Mouse (Mus musculus) right cerebral cortex, postnatal 25 days (tissue): ENCODE results near the gene Tubb4b.
A peak's percentile ranks its signal among the peaks of the same experiment; 100 is the strongest.

ENCODE experiments used
- DNase-seq: peaks from one replicate; pipeline ENCODE4 v3.0.0; 2022

The Tubb4b gene

GRCm38 (mm10) chr2:25185625-25186574 lies 38.6 kb downstream of the Tubb4b start:
- DNase-seq: no peak

GRCm38 (mm10) chr2:25184496-25184895 lies 40.0 kb downstream of the Tubb4b start:
- no peak for DNase-seq

GRCm38 (mm10) chr2:25183336-25183735 lies 41.2 kb downstream of the Tubb4b start:
- no peak for DNase-seq

GRCm38 (mm10) chr2:25182664-25183063 lies 41.8 kb downstream of the Tubb4b start:
- DNase-seq: no peak

GRCm38 (mm10) chr2:25181891-25182397 lies 42.6 kb downstream of the Tubb4b start:
- no peak for DNase-seq

GRCm38 (mm10) chr2:25180973-25181890 lies 43.3 kb downstream of the Tubb4b start:
- no peak for DNase-seq

GRCm38 (mm10) chr2:25180478-25180903 lies 44.0 kb downstream of the Tubb4b start, which contains the start of gene Nrarp:
Nrarp (plus strand) TSS chr2:25180758.
- DNase-seq: peak; percentile 90

- DNase-seq: peak; percentile 4
Measured at GRCm38 (mm10) chr2:25179566-25180217, 44.8 kb downstream of the Tubb4b start.

GRCm38 (mm10) chr2:25178285-25178972 lies 46.1 kb downstream of the Tubb4b start:
- no peak for DNase-seq

GRCm38 (mm10) chr2:25177685-25178084 lies 46.8 kb downstream of the Tubb4b start:
- DNase-seq: no peak

GRCm38 (mm10) chr2:25177076-25177475 lies 47.4 kb downstream of the Tubb4b start:
- no peak for DNase-seq

GRCm38 (mm10) chr2:25176573-25176972 lies 47.9 kb downstream of the Tubb4b start:
- no peak for DNase-seq

- no peak for DNase-seq
Measured at GRCm38 (mm10) chr2:25175690-25176078, 48.8 kb downstream of the Tubb4b start.

GRCm38 (mm10) chr2:25174866-25175689 lies 49.4 kb downstream of the Tubb4b start:
- no peak for DNase-seq

- no peak for DNase-seq
Measured at GRCm38 (mm10) chr2:25173821-25174220, 50.7 kb downstream of the Tubb4b start.

GRCm38 (mm10) chr2:25172629-25173028 lies 51.9 kb downstream of the Tubb4b start:
- DNase-seq: no peak
